Mouse (Mus musculus) kidney, postnatal 10 days (tissue): Measurements from ENCODE around the gene Pin4.
"Not testable (repeated sequence)": the region's sequence is repeated elsewhere in the genome, so short reads cannot be mapped to it uniquely, and the experiment has no call there.

ENCODE experiments used
- DNase-seq: peaks from one replicate; pipeline ENCODE4 v3.0.0; 2021; ENCODE audit warnings: mixed read lengths

Gene Pin4

GRCm38 (mm10) chrX:102119042-102119864 lies at the start of gene Pin4:
TSS of gene Pin4 (plus strand) at chrX:102119447.
- DNase-seq: peak; percentile 95

- DNase-seq: peak; percentile 87
Observed at GRCm38 (mm10) chrX:102070591-102071471, 48.4 kb upstream of the Pin4 start, which contains the start of gene Rtl5. TSS of gene Rtl5 (minus strand) at chrX:102071304.

GRCm38 (mm10) chrX:102071517-102071916 lies 47.7 kb upstream of the Pin4 start:
- no peak for DNase-seq

GRCm38 (mm10) chrX:102073605-102074325 lies 45.5 kb upstream of the Pin4 start:
- DNase-seq: no peak

- no peak for DNase-seq
Observed at GRCm38 (mm10) chrX:102074435-102074834, 44.8 kb upstream of the Pin4 start.

- DNase-seq: peak; percentile 28
Observed at GRCm38 (mm10) chrX:102075158-102075557, 44.1 kb upstream of the Pin4 start.

GRCm38 (mm10) chrX:102076886-102077765 lies 42.1 kb upstream of the Pin4 start:
- DNase-seq: no peak

GRCm38 (mm10) chrX:102081076-102081475 lies 38.2 kb upstream of the Pin4 start:
- no peak for DNase-seq

GRCm38 (mm10) chrX:102081573-102082279 lies 37.5 kb upstream of the Pin4 start:
- no peak for DNase-seq

- no peak for DNase-seq
Observed at GRCm38 (mm10) chrX:102082340-102082739, 36.9 kb upstream of the Pin4 start.

- no peak for DNase-seq
Observed at GRCm38 (mm10) chrX:102085798-102086443, 33.3 kb upstream of the Pin4 start.

GRCm38 (mm10) chrX:102090605-102091004 lies 28.6 kb upstream of the Pin4 start:
- DNase-seq: no peak

GRCm38 (mm10) chrX:102094381-102094904 lies 24.8 kb upstream of the Pin4 start:
- DNase-seq: no peak

- no peak for DNase-seq
Observed at GRCm38 (mm10) chrX:102101886-102102285, 17.4 kb upstream of the Pin4 start.

GRCm38 (mm10) chrX:102103830-102104229 lies 15.4 kb upstream of the Pin4 start:
- not testable (repeated sequence) for DNase-seq

- DNase-seq: not testable (repeated sequence)
Observed at GRCm38 (mm10) chrX:102109349-102109748, 9.9 kb upstream of the Pin4 start.

GRCm38 (mm10) chrX:102115676-102116075 lies 3.6 kb upstream of the Pin4 start:
- DNase-seq: no peak

GRCm38 (mm10) chrX:102121321-102121720 lies 2.1 kb downstream of the Pin4 start:
- DNase-seq: no peak

- DNase-seq: no peak
Observed at GRCm38 (mm10) chrX:102141157-102141556, 21.9 kb downstream of the Pin4 start.
